In genomic region chr8:86746511-86746910, GRCm38 (mm10) we compare ENCODE assay signal across 8 mouse cellular contexts. TPM values are rescaled to one million over a fixed set of nuclear protein-coding genes. Genes with fewer than 3 reads are reported as not detected.
DNase-seq lines count a peak whose midpoint lies in the region; ATAC-seq and TF ChIP-seq lines count a peak whose summit lies in the region.

No protein-coding gene starts in this region.

- H3K27ac ChIP-seq in cortical plate, adult 2 months (ENCODE audit: insufficient read depth, low read length) = peak overlapping the region; percentile 77
- H3K27ac ChIP-seq in heart, embryonic 16.5 days (ENCODE audit: low read length) = peak overlapping the region; percentile 97
- H3K27ac ChIP-seq in limb, embryonic 10.5 days = peak overlapping the region; percentile 100
- H3K27ac ChIP-seq in midbrain, embryonic 15.5 days = peak overlapping the region; percentile 98

- no peaks in the 10 kb centered on the region for H3K36me3 ChIP-seq in heart, embryonic 16.5 days (ENCODE audit: control insufficient read depth, insufficient read depth)
- H3K36me3 ChIP-seq in limb, embryonic 10.5 days = no peaks in the 10 kb centered on the region
- no peaks in the 10 kb centered on the region for H3K36me3 ChIP-seq in midbrain, embryonic 15.5 days (replicated peaks)

- H3K27me3 ChIP-seq in heart, embryonic 16.5 days (ENCODE audit: control insufficient read depth, insufficient read depth, low read length) = no peaks in the 10 kb centered on the region
- H3K27me3 ChIP-seq in limb, embryonic 10.5 days (ENCODE audit: low read depth, poor library complexity, severe bottlenecking) = no peaks in the 10 kb centered on the region
- H3K27me3 ChIP-seq in midbrain, embryonic 15.5 days (replicated peaks) = no peaks in the 10 kb centered on the region

- peak overlapping the region; percentile 99 for H3K9ac ChIP-seq in heart, embryonic 16.5 days (ENCODE audit: low read length)
- H3K9ac ChIP-seq in midbrain, embryonic 15.5 days = peak overlapping the region; percentile 98

- peak overlapping the region; percentile 82 for H3K4me2 ChIP-seq in heart, embryonic 16.5 days (ENCODE audit: low read depth, low read length)
- H3K4me2 ChIP-seq in midbrain, embryonic 15.5 days = peak overlapping the region; percentile 69

- intact Hi-C loops in left cerebral cortex, postnatal 36 days (cut with DNase I) = loop anchor here (5.0 kb wide), 1 partner anchor 136 kb away; no protein-coding TSS in a partner anchor

- peak overlapping the region; percentile 94 for H3K4me3 ChIP-seq in cortical plate, adult 2 months (ENCODE audit: insufficient read depth, low read length)
- peak overlapping the region; percentile 83 for H3K4me3 ChIP-seq in heart, embryonic 16.5 days (ENCODE audit: low read length)
- H3K4me3 ChIP-seq in limb, embryonic 10.5 days = peak overlapping the region; percentile 96
- H3K4me3 ChIP-seq in midbrain, embryonic 15.5 days = peak overlapping the region; percentile 96

- no peak for ATAC-seq in heart, embryonic 16.5 days (replicated peaks; ENCODE audit: extremely low read depth, insufficient read depth, low FRiP score)
- ATAC-seq in midbrain, embryonic 15.5 days (replicated peaks) = peak; percentile 40

- peaks cover 10% of the 10 kb centered on the region for H3K4me1 ChIP-seq in cortical plate, adult 2 months (ENCODE audit: control insufficient read depth, insufficient read depth, low read length)
- H3K4me1 ChIP-seq in heart, embryonic 16.5 days (ENCODE audit: control insufficient read depth, insufficient read depth, low read length) = peaks cover 29% of the 10 kb centered on the region
- peaks cover 29% of the 10 kb centered on the region for H3K4me1 ChIP-seq in limb, embryonic 10.5 days
- H3K4me1 ChIP-seq in midbrain, embryonic 15.5 days = peaks cover 37% of the 10 kb centered on the region

- TF ChIP-seq CTCF in cortical plate, adult 2 months (IDR thresholded peaks at IDR 0.05; ENCODE audit: extremely low read depth, insufficient read depth, low read length) = no peak

- WGBS in heart, embryonic 16.5 days = 5% methylated on average over 11 of the region's 11 CpGs
- 4% methylated on average over 11 of the region's 11 CpGs for WGBS in limb, embryonic 10.5 days
- 0% methylated on average over 11 of the region's 11 CpGs for WGBS in midbrain, embryonic 15.5 days

- no peaks in the 10 kb centered on the region for H3K9me3 ChIP-seq in heart, embryonic 16.5 days (replicated peaks; ENCODE audit: control insufficient read depth, low read length)
- no peaks in the 10 kb centered on the region for H3K9me3 ChIP-seq in limb, embryonic 10.5 days (replicated peaks)
- no peaks in the 10 kb centered on the region for H3K9me3 ChIP-seq in midbrain, embryonic 15.5 days

- DNase-seq in retina, embryonic 14.5 days (ENCODE audit: low spot score) = peak; percentile 37
- DNase-seq in retina, postnatal 1 day = no peak
- DNase-seq in limb, embryonic 10.5 days (ENCODE audit: low spot score) = no peak
- no peak for DNase-seq in layer of hippocampus, adult 8-10 months (ENCODE audit: low spot score in 2 of 2)
- no peak for DNase-seq in left cerebral cortex, postnatal 36 days (ENCODE audit: low spot score in 2 of 2)

- no peak for TF ChIP-seq POLR2A in cortical plate, adult 2 months (IDR thresholded peaks at IDR 0.05; ENCODE audit: extremely low read depth, insufficient read depth, low read length)

RNA-seq across cellular contexts. Expression of gene Siah1a, which starts 0.8 kb away (rescaled TPM):
- 31.0 and 32.1 TPM in 2 replicates for polyA plus RNA-seq in cortical plate, adult 2 months (2012; rRNA removed)
- polyA plus RNA-seq in heart, embryonic 16.5 days (2015; fragmentation: Nextera tagmentation; extraction: Ambion mirVana) = 30.0 and 30.1 TPM in 2 replicates
- 46.8 and 56.1 TPM in 2 replicates for polyA plus RNA-seq in limb, embryonic 10.5 days (2016; fragmentation: Nextera tagmentation; extraction: Ambion mirVana)
- polyA plus RNA-seq in midbrain, embryonic 15.5 days (2015; fragmentation: Nextera tagmentation; extraction: Ambion mirVana) = 74.8 and 76.1 TPM in 2 replicates
- 10 to 100 TPM; 29.2 to 34.0 (median 32.7) TPM for total RNA-seq in layer of hippocampus, adult 8-10 months (2022)
- total RNA-seq in left cerebral cortex, postnatal 36 days (2021) = 10 to 100 TPM; 31.5 to 34.2 TPM

RNA-seq across cellular contexts. Expression of gene Gm10638, which starts 1.0 kb away (rescaled TPM):
- polyA plus RNA-seq in cortical plate, adult 2 months (2012; rRNA removed) = 1.6 and 2.2 TPM in 2 replicates
- polyA plus RNA-seq in heart, embryonic 16.5 days (2015; fragmentation: Nextera tagmentation; extraction: Ambion mirVana) = 2.2 and 2.5 TPM in 2 replicates
- polyA plus RNA-seq in limb, embryonic 10.5 days (2016; fragmentation: Nextera tagmentation; extraction: Ambion mirVana) = 4.0 and 6.0 TPM in 2 replicates
- 5.8 and 6.4 TPM in 2 replicates for polyA plus RNA-seq in midbrain, embryonic 15.5 days (2015; fragmentation: Nextera tagmentation; extraction: Ambion mirVana)
- 1 to 10 TPM; 1.7 to 3.0 (median 2.3) TPM for total RNA-seq in layer of hippocampus, adult 8-10 months (2022)
- 1 to 10 TPM; 2.4 to 4.0 TPM for total RNA-seq in left cerebral cortex, postnatal 36 days (2021)
